Mouse (Mus musculus) kidney, adult 9 months (tissue): ENCODE results near the gene Mmp15.
"Not testable (repeated sequence)": the region's sequence is repeated elsewhere in the genome, so short reads cannot be mapped to it uniquely, and the experiment has no call there.

Experiments
- DNase-seq: peaks from one replicate; pipeline ENCODE4 v3.0.0; 2022

Mmp15 gene

DNA sequence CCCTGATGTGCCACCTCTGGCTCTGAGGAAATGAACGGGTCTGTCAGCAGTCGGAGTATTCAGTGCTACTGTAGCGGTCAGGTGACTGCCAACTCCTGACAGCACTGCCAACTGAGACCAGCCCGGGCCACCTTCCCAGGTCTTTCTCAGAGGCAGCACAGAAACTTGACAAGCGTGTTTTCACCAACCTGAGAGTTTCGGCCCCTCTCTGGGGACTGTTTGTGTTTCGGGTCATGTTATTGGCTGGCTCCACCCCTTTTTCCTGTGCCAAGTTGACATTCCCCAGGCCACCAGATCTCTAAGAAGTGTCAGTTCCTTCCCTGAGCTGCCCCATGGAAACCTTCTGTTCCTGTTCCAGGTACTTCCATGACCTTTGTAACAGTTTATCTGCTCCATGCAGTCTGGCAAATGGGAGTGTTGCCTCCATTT lies 25.8 kb downstream of the Mmp15 start:
- peak; percentile 44 for DNase-seq

- DNase-seq, result not testable (repeated sequence)
Measured at GRCm38 (mm10) chr8:95378928-95379327, 26.9 kb downstream of the Mmp15 start.

DNA sequence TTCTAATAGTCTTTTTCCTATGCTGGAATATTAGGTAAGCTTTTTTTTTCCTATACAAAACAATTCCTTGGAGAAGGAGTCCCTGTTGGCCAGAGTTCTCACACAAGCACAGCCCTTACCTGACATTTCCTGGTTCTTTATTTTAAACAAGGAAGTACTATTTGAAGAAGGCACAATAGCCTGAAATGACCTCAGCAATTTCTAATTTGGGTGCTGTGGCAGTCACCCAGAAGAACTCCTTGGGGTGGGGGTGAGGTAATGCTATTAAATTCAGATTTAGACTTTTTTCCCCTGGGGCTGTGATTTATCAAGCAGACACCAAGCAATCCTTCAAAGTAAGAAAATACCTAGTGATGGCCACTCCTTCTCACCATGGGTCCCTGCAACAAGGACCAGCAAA lies 28.9 kb downstream of the Mmp15 start:
- peak; percentile 30 for DNase-seq

GRCm38 (mm10) chr8:95381595-95381994 lies 29.5 kb downstream of the Mmp15 start:
- DNase-seq, result no peak

DNA sequence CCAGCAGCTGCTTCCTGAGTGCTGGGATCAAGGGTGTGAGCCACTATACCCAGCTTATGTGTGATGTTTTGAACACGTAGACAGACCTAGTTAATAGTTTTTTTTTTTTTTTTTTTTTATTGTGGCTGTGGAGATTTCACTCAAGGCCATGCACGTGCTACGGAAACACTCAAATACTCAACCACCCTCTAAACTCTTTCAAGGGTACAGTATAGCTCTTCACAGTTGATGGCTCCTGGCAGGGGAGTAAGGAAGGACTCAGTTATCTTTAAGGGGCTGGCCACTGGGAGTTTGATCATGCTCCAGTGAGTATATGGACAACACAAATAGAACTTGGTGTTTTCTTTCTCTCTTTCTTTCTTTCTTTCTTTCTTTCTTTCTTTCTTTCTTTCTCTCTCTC lies 32.4 kb downstream of the Mmp15 start:
- no peak for DNase-seq

- no peak for DNase-seq
Measured at GRCm38 (mm10) chr8:95386037-95386436, 34.0 kb downstream of the Mmp15 start.

GRCm38 (mm10) chr8:95387221-95387620 lies 35.2 kb downstream of the Mmp15 start:
- no peak for DNase-seq

DNA sequence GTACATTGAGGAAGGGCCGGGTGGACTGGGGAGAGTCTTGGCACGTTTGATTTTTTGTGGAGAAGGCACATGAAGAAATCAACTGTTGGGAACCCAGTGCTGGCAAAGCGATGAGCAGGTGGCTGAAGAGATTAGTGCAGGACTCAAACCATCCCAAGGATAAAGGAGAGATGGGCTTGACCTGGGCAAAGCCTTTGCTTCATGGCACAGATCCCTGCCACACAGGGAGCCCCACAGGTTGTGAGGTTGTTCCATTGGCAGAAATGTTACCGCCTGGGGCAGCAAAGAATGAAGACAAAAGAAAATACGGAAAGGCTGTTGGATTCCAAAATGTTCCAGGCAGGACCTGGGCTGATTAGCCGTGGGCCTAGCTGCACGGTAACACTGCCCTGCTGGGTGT lies 35.9 kb downstream of the Mmp15 start:
- no peak for DNase-seq

- DNase-seq, result no peak
Measured at GRCm38 (mm10) chr8:95390312-95390711, 38.2 kb downstream of the Mmp15 start.

GRCm38 (mm10) chr8:95391101-95391500 lies 39.0 kb downstream of the Mmp15 start:
- DNase-seq, result no peak

- DNase-seq, result peak; percentile 49
Measured at GRCm38 (mm10) chr8:95392604-95393003, 40.5 kb downstream of the Mmp15 start.

DNA sequence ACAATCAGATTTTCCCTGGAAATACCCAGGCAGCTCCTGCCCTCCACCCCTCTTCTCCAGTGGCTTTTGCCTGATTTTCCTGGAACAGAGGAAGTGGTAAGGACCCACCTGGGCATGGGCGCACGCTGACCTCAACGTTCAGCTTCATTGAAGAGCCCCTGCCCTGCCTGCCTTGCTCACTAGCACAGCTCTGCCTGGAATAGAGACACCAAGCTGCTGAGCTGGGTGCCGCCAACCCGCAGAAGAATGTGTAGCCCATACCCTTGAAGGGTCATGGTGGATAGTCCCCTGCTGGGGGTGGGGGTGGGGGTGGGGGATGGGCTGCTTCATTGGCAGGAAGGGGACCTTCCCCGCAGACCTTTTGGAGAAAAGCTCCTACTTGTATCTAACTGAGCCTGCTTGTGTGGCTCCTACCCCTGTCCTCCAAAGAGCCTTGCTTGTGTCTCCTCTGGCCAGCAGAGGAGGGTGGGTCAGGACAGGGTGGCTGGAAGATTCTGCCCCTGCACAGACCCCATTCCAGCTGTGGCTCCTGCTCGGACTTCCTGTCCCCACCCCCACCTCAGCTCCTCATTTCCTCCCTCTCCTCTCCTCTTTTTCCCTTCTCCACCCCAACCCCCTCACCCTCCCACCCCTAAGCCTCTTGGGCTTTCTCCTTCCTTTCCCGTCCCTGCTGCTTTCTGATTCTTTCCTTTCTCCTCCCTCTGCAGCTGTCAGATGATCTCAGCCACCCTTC lies 43.3 kb downstream of the Mmp15 start:
- no peak for DNase-seq

GRCm38 (mm10) chr8:95396752-95397151 lies 44.7 kb downstream of the Mmp15 start:
- no peak for DNase-seq

- DNase-seq, result no peak
Measured at GRCm38 (mm10) chr8:95397201-95397600, 45.1 kb downstream of the Mmp15 start.

GRCm38 (mm10) chr8:95399131-95399530 lies 47.1 kb downstream of the Mmp15 start:
- DNase-seq, result no peak

- DNase-seq, result no peak
Measured at GRCm38 (mm10) chr8:95401091-95401490, 49.0 kb downstream of the Mmp15 start.

DNA sequence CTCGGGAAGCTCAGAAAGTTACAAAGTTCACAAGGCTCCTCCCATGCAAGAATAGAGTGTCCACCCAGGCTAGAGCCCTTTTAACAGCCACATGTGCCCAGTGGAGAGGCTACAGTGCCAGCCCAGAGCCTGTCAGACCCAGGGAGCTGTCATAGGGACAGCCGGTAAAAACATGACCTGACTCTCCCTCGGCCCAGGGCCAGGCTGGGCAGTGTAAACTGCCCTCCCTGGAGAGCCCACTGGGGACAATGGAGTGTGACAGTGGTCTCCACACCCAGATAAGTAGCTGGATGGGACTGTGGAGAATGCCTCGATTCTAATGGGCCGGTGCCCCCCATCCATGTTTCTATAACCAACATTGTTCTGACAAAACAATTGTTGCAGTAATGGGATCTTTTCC lies 57.5 kb downstream of the Mmp15 start:
- DNase-seq, result peak; percentile 6

GRCm38 (mm10) chr8:95411309-95411972 lies 59.4 kb downstream of the Mmp15 start:
- peak; percentile 41 for DNase-seq

DNA sequence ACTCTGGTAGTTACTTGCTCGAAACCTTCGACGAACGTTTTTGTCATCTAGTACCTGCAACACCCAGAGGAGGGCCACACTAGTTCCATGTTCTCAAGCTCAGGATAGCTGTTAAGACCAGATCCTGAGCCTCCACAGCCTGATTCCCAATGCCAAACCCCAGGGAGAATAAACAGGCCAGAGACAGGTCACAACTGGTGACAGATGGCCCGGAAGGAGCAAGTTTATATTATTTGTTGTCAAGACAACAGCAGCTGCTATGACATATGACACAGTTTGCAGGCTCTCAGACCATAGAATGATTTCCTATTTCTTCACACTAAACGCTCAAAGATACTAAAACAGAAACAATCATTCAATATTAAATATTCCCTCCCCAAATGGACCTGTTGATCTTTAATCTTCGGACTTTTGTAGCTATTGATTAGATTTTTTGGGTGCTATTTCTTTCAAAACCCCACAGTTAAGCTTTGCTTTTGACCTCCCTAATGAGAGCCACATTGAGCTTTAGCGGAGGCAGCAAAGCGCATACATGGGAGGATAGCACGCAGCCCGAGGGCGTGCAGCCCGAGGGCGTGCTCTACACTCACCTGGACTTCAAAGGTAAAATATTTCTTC lies 70.2 kb downstream of the Mmp15 start:
- no peak for DNase-seq
